Mouse (Mus musculus): ENCODE data around the gene Rasa3.

DNA sequence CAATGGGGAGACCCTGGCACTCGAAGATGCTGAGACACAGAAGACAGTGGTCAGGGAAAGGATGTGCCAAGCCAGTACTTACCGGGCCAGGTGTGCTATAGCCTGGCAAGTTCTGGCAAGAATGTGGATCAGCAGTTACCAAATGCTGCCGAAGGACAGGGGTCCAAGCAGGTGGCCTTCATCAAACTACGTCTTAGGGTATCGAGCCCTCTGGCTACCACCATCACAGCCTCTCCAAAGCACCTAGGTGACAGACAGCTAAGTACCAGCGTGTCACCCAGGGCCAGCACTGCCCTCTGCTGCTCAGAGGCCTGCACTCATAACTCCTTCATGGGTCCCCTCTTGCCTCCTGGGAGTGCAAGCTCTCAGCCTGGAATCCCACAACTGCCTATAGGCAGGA, 81.5 kb downstream of the Rasa3 start:
- TF ChIP-seq CTCF (conservative IDR thresholded peaks at IDR 0.05; ENCODE audit: insufficient read depth, insufficient read length, low read depth, low read length) (no peak), POLR2A (IDR thresholded peaks at IDR 0.05; ENCODE audit: low read depth, low read length) (no peak)

All from kidney, adult 2 months (tissue).